Mouse (Mus musculus) forebrain, embryonic 16.5 days (tissue): ENCODE measurements around the gene Tmbim4. TPM values are rescaled to one million over a fixed set of nuclear protein-coding genes. Genes with fewer than 3 reads are reported as not detected.

Experiments used
- ATAC-seq: fragments of 200-750 bp; cut with Nextera tagmentation; 2 replicates; pipeline ENCODE4 v1.8.0; 2017; ENCODE audit warnings: mild to moderate bottlenecking, moderate library complexity
- H3K27ac ChIP-seq: fragments of 300-500 bp; sonication (generic); 2 replicates; pipeline ENCODE4 v1.5.1; 2014; ENCODE audit warnings: low read length, control low read depth
- H3K27me3 ChIP-seq: fragments of 300-500 bp; sonication (generic); replicated peaks from 2 replicates; pipeline ENCODE4 v1.6.1; 2014; ENCODE audit warnings: low read length; ENCODE audit not compliant: control insufficient read depth, insufficient read depth
- H3K36me3 ChIP-seq: fragments of 300-500 bp; sonication (generic); 2 replicates; pipeline ENCODE4 v1.6.1; 2014; ENCODE audit not compliant: control insufficient read depth, insufficient read depth
- H3K4me1 ChIP-seq: fragments of 300-500 bp; sonication (generic); replicated peaks from 2 replicates; pipeline ENCODE4 v1.6.1; 2014; ENCODE audit warnings: low read length; ENCODE audit not compliant: control insufficient read depth, insufficient read depth
- H3K4me2 ChIP-seq: fragments of 300-500 bp; sonication (generic); 2 replicates; pipeline ENCODE4 v1.6.1; 2014; ENCODE audit warnings: mild to moderate bottlenecking, low read length, control low read depth
- H3K4me3 ChIP-seq: fragments of 300-500 bp; sonication (generic); replicated peaks from 2 replicates; pipeline ENCODE4 v1.5.1; 2014; ENCODE audit warnings: mild to moderate bottlenecking, low read length, control low read depth
- H3K9ac ChIP-seq: fragments of 300-500 bp; sonication (generic); replicated peaks from 2 replicates; pipeline ENCODE4 v1.6.1; 2014; ENCODE audit warnings: low read depth, low read length, control low read depth
- H3K9me3 ChIP-seq: fragments of 300-500 bp; sonication (generic); 2 replicates; pipeline ENCODE4 v1.6.1; 2016; ENCODE audit warnings: low read length; ENCODE audit not compliant: control insufficient read depth
- whole genome bisulfite sequencing: fragments of 180-500 bp; shearing (Covaris S2); extraction: QIAGEN DNeasy Blood & Tissue Kit; methylation state at CpG from one replicate; pipeline ENCODE4 v1.1.7; 2014; 5-methylcytosine and 5-hydroxymethylcytosine counted together
- polyA plus RNA-seq: library from polyadenylated mRNA; unstranded; fragments of >200 nt; fragmentation: Nextera tagmentation; extraction: Ambion mirVana; gene quantifications from 2 replicates; pipeline ENCODE4 v1.2.1, GENCODE M21; 2015

Tmbim4 gene
- 76.7 and 80.7 TPM in 2 replicates for polyA plus RNA-seq

DNA sequence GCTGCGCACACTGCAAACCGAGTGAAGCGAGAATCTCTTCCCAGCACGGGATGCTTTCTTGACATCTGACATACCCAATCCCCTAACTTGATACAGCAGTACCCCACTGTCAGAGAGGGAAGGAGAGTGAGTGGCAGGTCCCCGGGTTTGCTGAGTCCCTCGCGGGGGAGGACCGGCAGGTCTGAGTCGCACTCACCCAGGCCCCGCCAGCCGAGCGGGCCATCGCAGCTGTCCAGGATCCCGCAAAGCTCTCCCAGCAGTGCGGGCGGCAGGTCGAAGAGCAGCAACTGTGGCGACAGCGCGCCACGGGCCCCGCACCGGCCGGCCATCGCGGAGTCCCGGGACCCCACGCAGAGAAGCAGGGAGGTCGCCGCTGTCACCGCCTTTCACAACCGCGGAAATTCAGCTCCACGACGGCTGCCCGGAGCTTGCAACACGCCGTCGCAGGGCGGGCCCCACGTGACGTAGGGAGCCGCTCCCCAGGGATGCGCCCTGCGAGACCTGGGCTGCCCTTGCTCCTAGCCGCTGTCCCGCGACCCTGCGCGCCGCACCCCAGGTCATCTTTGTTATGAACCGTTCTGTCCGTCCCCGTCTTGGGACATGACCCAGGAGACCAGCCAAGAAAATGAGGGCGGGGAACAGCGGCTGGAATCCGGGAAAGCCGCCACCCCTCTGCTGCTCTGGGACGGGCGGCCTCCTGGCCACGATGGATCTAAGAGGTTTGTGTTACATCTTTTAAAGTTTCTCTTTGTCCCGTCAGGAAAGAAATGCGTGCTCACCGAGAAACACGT lies at the start of gene Tmbim4:
TSS of gene Tmbim4 (plus strand) at position 460 of the 791 bp plus-strand sequence.
- Histone ChIP-seq H3K4me3 (peak within 1 kb of the TSS; percentile 46), H3K27me3 (peaks cover 17% of the 10 kb centered on the region), H3K4me2 (peak within 1 kb of the TSS; percentile 68), H3K27ac (no peak within 1 kb of the TSS), H3K9ac (peak within 1 kb of the TSS; percentile 33), H3K9me3 (no peaks in the 10 kb centered on the region), H3K36me3 (no peaks in the 10 kb centered on the region), H3K4me1 (peaks cover 9% of the 10 kb centered on the region; the same call in 1 of the 2 replicates)
- peak; percentile 38; the same call in 1 of the 2 replicates for ATAC-seq
- WGBS: under 1% methylated on average over 65 of the region's 65 CpGs

GRCm38 (mm10) chr10:120151672-120152071 lies 49.7 kb upstream of the Tmbim4 start:
- 94% methylated on average over 7 of the region's 7 CpGs for WGBS
- H3K4me1 ChIP-seq: no peaks in the 10 kb centered on the region
- ATAC-seq: no peak

GRCm38 (mm10) chr10:120153911-120154310 lies 47.5 kb upstream of the Tmbim4 start:
- Histone ChIP-seq H3K4me1 (no peaks in the 10 kb centered on the region), H3K36me3 (no peaks in the 10 kb centered on the region), H3K9ac (no peak overlapping the region), H3K27me3 (no peaks in the 10 kb centered on the region), H3K27ac (no peak overlapping the region), H3K4me2 (no peak overlapping the region), H3K4me3 (no peak overlapping the region), H3K9me3 (no peaks in the 10 kb centered on the region)
- no peak for ATAC-seq
- 85% methylated on average over 2 of the region's 2 CpGs for WGBS

More at GRCm38 (mm10) chr10:120151672-120152071, 49.7 kb upstream of the Tmbim4 start:
- Histone ChIP-seq H3K36me3 (no peaks in the 10 kb centered on the region), H3K27me3 (no peaks in the 10 kb centered on the region), H3K4me2 (no peak overlapping the region), H3K4me3 (no peak overlapping the region), H3K27ac (no peak overlapping the region), H3K9ac (no peak overlapping the region), H3K9me3 (no peaks in the 10 kb centered on the region)

DNA sequence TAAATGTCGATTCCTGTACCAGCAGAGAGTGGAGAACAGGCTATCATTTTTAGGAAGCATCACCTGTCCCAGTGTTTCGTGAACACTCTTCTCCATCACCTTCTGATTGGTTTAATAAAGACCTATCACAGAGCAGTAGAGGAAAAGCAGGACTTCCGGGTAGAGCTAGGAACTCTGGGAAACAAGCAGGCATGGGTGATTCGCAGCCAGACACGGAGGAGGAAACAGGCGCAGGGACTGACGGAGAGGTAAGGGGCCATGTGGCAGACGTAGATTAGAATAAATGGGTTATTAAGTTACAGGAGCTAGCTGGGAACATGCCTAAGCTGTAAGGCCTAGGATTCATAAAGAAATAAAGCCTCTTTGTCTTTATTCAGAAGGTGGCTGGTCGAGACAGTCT lies 40.9 kb upstream of the Tmbim4 start:
- Histone ChIP-seq H3K27me3 (no peaks in the 10 kb centered on the region), H3K36me3 (no peaks in the 10 kb centered on the region), H3K9me3 (no peaks in the 10 kb centered on the region), H3K4me3 (no peak overlapping the region), H3K4me2 (no peak overlapping the region), H3K27ac (no peak overlapping the region), H3K4me1 (no peaks in the 10 kb centered on the region), H3K9ac (no peak overlapping the region)
- WGBS: 81% methylated on average over 9 of the region's 9 CpGs
- no peak for ATAC-seq

- H3K9me3 ChIP-seq: no peaks in the 10 kb centered on the region
- H3K27ac ChIP-seq: no peak overlapping the region
- no peaks in the 10 kb centered on the region for H3K4me1 ChIP-seq
- no peaks in the 10 kb centered on the region for H3K36me3 ChIP-seq
- H3K4me2 ChIP-seq: no peak overlapping the region
- H3K4me3 ChIP-seq: no peak overlapping the region
- 86% methylated on average over 10 of the region's 10 CpGs for WGBS
- H3K27me3 ChIP-seq: no peaks in the 10 kb centered on the region
- ATAC-seq: no peak
- H3K9ac ChIP-seq: no peak overlapping the region
Measured at GRCm38 (mm10) chr10:120162840-120163239, 38.5 kb upstream of the Tmbim4 start.

DNA sequence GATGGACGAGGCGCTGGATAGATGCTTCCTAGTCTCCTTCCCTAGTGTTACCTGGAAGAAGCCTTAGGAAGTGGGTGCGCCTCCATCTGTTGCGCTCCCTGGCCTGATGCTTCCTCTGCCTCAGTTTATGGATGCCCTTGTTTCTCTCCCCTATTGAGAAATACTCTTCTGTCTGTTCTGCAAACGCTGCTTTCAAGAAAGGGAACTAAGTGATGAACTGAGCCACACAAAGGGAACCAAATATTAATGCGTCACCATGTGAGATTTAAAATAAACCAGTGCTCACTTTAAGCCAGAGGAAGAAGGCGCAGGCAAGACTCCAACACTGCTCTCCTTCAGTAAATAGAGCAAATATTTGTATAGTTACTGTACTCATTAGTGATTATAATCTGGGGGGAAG lies 37.9 kb upstream of the Tmbim4 start:
- no peak overlapping the region for H3K4me2 ChIP-seq
- H3K4me3 ChIP-seq: no peak overlapping the region
- no peaks in the 10 kb centered on the region for H3K27me3 ChIP-seq
- no peaks in the 10 kb centered on the region for H3K36me3 ChIP-seq
- H3K4me1 ChIP-seq: no peaks in the 10 kb centered on the region
- H3K9ac ChIP-seq: no peak overlapping the region
- WGBS: 97% methylated on average over 7 of the region's 7 CpGs
- ATAC-seq: no peak
- no peaks in the 10 kb centered on the region for H3K9me3 ChIP-seq
- no peak overlapping the region for H3K27ac ChIP-seq

- Histone ChIP-seq H3K4me2 (no peak overlapping the region), H3K9me3 (no peaks in the 10 kb centered on the region), H3K27ac (no peak overlapping the region), H3K27me3 (no peaks in the 10 kb centered on the region), H3K4me1 (no peaks in the 10 kb centered on the region), H3K4me3 (no peak overlapping the region), H3K36me3 (no peaks in the 10 kb centered on the region), H3K9ac (no peak overlapping the region)
- WGBS: 83% methylated on average over 19 of the region's 19 CpGs
- ATAC-seq: no peak
Measured at GRCm38 (mm10) chr10:120164931-120165792, 36.2 kb upstream of the Tmbim4 start.

DNA sequence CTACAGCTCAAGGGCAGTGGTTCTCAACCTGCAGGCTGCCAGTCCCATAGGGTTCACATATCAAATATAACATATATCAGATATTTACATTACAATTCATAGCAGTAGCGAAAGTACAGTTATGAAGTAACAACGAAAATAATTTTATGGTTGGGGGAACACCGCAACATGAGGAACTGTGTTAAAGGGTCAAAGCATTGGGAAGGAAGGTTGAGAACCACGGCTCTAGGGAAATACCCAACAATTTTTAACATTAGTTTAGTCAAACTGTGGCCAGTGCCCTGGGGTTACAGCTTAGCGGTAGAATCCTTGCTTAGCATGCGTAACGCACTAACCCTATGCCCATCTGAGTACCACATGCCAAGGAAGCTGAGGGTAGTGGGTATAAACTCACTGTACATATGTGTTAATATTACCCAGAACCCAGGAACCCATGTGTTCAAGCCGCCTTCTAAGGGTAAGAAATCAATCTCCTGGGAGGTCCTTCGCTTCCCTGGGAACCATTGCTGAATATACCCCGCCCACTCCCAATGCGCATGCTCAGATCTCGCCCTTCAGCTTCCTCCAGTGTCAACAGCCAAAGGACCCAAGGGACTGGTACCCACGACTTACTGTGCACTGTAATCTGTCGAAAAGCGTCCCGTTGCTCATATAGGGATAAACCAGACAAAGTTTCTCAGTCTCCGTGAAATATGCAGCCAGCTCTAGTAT lies 35.4 kb upstream of the Tmbim4 start:
- Histone ChIP-seq H3K36me3 (no peaks in the 10 kb centered on the region), H3K4me1 (no peaks in the 10 kb centered on the region), H3K9me3 (no peaks in the 10 kb centered on the region), H3K9ac (no peak overlapping the region), H3K27ac (no peak overlapping the region), H3K4me3 (no peak overlapping the region), H3K4me2 (no peak overlapping the region), H3K27me3 (no peaks in the 10 kb centered on the region)
- ATAC-seq: no peak
- 91% methylated on average over 17 of the region's 17 CpGs for WGBS

GRCm38 (mm10) chr10:120168070-120168469 lies 33.3 kb upstream of the Tmbim4 start:
- H3K9me3 ChIP-seq: no peaks in the 10 kb centered on the region
- no peaks in the 10 kb centered on the region for H3K27me3 ChIP-seq
- WGBS: 89% methylated on average over 1 of the region's 1 CpGs
- H3K9ac ChIP-seq: no peak overlapping the region
- H3K4me1 ChIP-seq: no peaks in the 10 kb centered on the region
- no peak overlapping the region for H3K27ac ChIP-seq
- no peak for ATAC-seq
- no peaks in the 10 kb centered on the region for H3K36me3 ChIP-seq
- H3K4me2 ChIP-seq: no peak overlapping the region
- no peak overlapping the region for H3K4me3 ChIP-seq
